Mouse (Mus musculus): ENCODE data around the gene Gm20219.

- TF ChIP-seq MAX (IDR thresholded peaks at IDR 0.05; ENCODE audit: low read length) (no peak), CTCF (IDR thresholded peaks at IDR 0.05 in 2 of 3, conservative IDR thresholded peaks at IDR 0.05 in 1 of 3; ENCODE audit: control insufficient read depth in 1 of 3, insufficient read depth in 1 of 3, low read depth in 2 of 3, low read length in 3 of 3, poor library complexity in 1 of 3, severe bottlenecking in 1 of 3) (no peak)
Measured at GRCm38 (mm10) chr17:56604070-56604380, 49.8 kb upstream of the Gm20219 start.

Measured in MEL (cell line).